ENCODE assay signal across 8 mouse cellular contexts in the genomic region with DNA sequence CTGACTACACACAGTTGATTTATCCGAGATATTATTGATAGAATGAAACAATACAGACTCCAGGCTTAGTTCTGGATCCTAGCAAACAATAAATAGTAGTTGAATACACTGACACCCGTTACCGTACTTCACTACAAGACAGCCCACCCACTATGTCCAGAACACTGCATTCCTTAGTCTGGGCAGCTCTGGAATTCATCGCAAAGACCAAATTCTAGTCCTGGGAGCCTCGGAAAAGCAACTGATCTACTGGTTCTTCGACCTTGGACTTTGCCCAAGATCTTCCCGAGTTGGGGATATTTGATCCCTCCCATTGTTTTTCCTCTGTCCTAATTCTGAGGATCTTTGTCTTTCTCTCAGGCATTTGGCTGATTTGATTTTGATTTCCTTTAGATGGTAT. TPM values are rescaled to one million over a fixed set of nuclear protein-coding genes. Genes with fewer than 3 reads are reported as not detected.
DNase-seq lines count a peak whose midpoint lies in the region; ATAC-seq and TF ChIP-seq lines count a peak whose summit lies in the region.

No protein-coding gene starts in this region.

- no peak overlapping the region for H3K9ac ChIP-seq in lung, postnatal 0 days (replicated peaks; ENCODE audit: low read depth)
- peak overlapping the region; percentile 86; the same call in 1 of the 2 replicates for H3K9ac ChIP-seq in forebrain, embryonic 12.5 days
- peak overlapping the region; percentile 94; the same call in 1 of the 2 replicates for H3K9ac ChIP-seq in limb, embryonic 13.5 days
- no peak overlapping the region; the same call in 1 of the 2 replicates for H3K9ac ChIP-seq in stomach, embryonic 16.5 days (ENCODE audit: low read length)

- TF ChIP-seq POLR2A in lung, adult 2 months (IDR thresholded peaks at IDR 0.05; ENCODE audit: borderline replicate concordance, extremely low read depth, low read depth, low read length) = no peak

- H3K9me3 ChIP-seq in lung, postnatal 0 days (ENCODE audit: low read length) = no peaks in the 10 kb centered on the region
- no peaks in the 10 kb centered on the region for H3K9me3 ChIP-seq in forebrain, embryonic 12.5 days
- no peaks in the 10 kb centered on the region for H3K9me3 ChIP-seq in limb, embryonic 13.5 days
- H3K9me3 ChIP-seq in stomach, embryonic 16.5 days (replicated peaks; ENCODE audit: control insufficient read depth, low read length) = no peaks in the 10 kb centered on the region

- 11% methylated on average over 7 of the region's 7 CpGs for WGBS in lung, postnatal 0 days
- WGBS in lung, adult 2 months = 15% methylated on average over 7 of the region's 7 CpGs
- WGBS in forebrain, embryonic 12.5 days = 35% methylated on average over 7 of the region's 7 CpGs
- WGBS in limb, embryonic 13.5 days = 23% methylated on average over 7 of the region's 7 CpGs
- WGBS in stomach, embryonic 16.5 days = 15% methylated on average over 7 of the region's 7 CpGs

- peak overlapping the region; percentile 71 for H3K4me2 ChIP-seq in lung, postnatal 0 days (replicated peaks; ENCODE audit: low read depth, low read length)
- H3K4me2 ChIP-seq in forebrain, embryonic 12.5 days = peak overlapping the region; percentile 70
- peak overlapping the region; percentile 65 for H3K4me2 ChIP-seq in limb, embryonic 13.5 days (replicated peaks)
- H3K4me2 ChIP-seq in stomach, embryonic 16.5 days (ENCODE audit: low read depth, low read length) = peak overlapping the region; percentile 63

- TF ChIP-seq EP300 in lung, postnatal 0 days (IDR thresholded peaks at IDR 0.05) = no peak

- no peak for ATAC-seq in lung, postnatal 0 days
- ATAC-seq in forebrain, embryonic 12.5 days (ENCODE audit: low FRiP score) = 0 out of 2 replicates have a peak, but pooled peaks have one; percentile 1
- no peak for ATAC-seq in limb, embryonic 13.5 days (ENCODE audit: low FRiP score, low read depth)
- ATAC-seq in stomach, embryonic 16.5 days (ENCODE audit: insufficient read depth, low FRiP score) = no peak

- TF ChIP-seq CTCF in lung, postnatal 0 days (IDR thresholded peaks at IDR 0.05) = no peak
- no peak for TF ChIP-seq CTCF in lung, adult 2 months (IDR thresholded peaks at IDR 0.05; ENCODE audit: insufficient read depth, low read length)

- H3K4me3 ChIP-seq in lung, postnatal 0 days (ENCODE audit: low read depth, low read length) = peak overlapping the region; percentile 82
- H3K4me3 ChIP-seq in lung, adult 2 months (replicated peaks; ENCODE audit: extremely low read depth, low read depth, low read length) = no peak overlapping the region
- H3K4me3 ChIP-seq in forebrain, embryonic 12.5 days (replicated peaks) = peak overlapping the region; percentile 78
- H3K4me3 ChIP-seq in limb, embryonic 13.5 days = peak overlapping the region; percentile 76; the same call in 1 of the 2 replicates
- H3K4me3 ChIP-seq in stomach, embryonic 16.5 days (replicated peaks; ENCODE audit: low read length) = peak overlapping the region; percentile 83

- H3K36me3 ChIP-seq in lung, postnatal 0 days (ENCODE audit: insufficient read depth, low read length) = no peaks in the 10 kb centered on the region
- no peaks in the 10 kb centered on the region for H3K36me3 ChIP-seq in forebrain, embryonic 12.5 days (replicated peaks)
- H3K36me3 ChIP-seq in limb, embryonic 13.5 days = no peaks in the 10 kb centered on the region
- H3K36me3 ChIP-seq in stomach, embryonic 16.5 days (ENCODE audit: control insufficient read depth, insufficient read depth, low read length) = no peaks in the 10 kb centered on the region

- H3K4me1 ChIP-seq in lung, postnatal 0 days (ENCODE audit: insufficient read depth, low read depth, low read length) = peaks cover 14% of the 10 kb centered on the region; the same call in 1 of the 2 replicates
- peaks cover 28% of the 10 kb centered on the region for H3K4me1 ChIP-seq in lung, adult 2 months (ENCODE audit: control insufficient read depth, insufficient read depth, low read length)
- peaks cover 24% of the 10 kb centered on the region for H3K4me1 ChIP-seq in forebrain, embryonic 12.5 days
- peaks cover 33% of the 10 kb centered on the region for H3K4me1 ChIP-seq in limb, embryonic 13.5 days
- H3K4me1 ChIP-seq in stomach, embryonic 16.5 days (ENCODE audit: control insufficient read depth, insufficient read depth, low read length) = peaks cover 28% of the 10 kb centered on the region

- H3K27me3 ChIP-seq in lung, postnatal 0 days (replicated peaks; ENCODE audit: insufficient read depth, low read length) = no peaks in the 10 kb centered on the region
- H3K27me3 ChIP-seq in forebrain, embryonic 12.5 days = no peaks in the 10 kb centered on the region
- H3K27me3 ChIP-seq in limb, embryonic 13.5 days = no peaks in the 10 kb centered on the region
- no peaks in the 10 kb centered on the region for H3K27me3 ChIP-seq in stomach, embryonic 16.5 days (ENCODE audit: control insufficient read depth, insufficient read depth, low read length)

- peak; percentile 40 for DNase-seq in lung, postnatal 0 days (ENCODE audit: low spot score)
- no peak for DNase-seq in lung, adult 2 months
- DNase-seq in natural killer cell, adult 2 months (ENCODE audit: low spot score in 2 of 2) = no peak
- DNase-seq in MN1 (ENCODE audit: low spot score) = no peak
- no peak for DNase-seq in thymus, postnatal 10 days (ENCODE audit: low spot score in 2 of 2)

- peak overlapping the region; percentile 98; the same call in 1 of the 2 replicates for H3K27ac ChIP-seq in lung, postnatal 0 days (ENCODE audit: low read length)
- H3K27ac ChIP-seq in forebrain, embryonic 12.5 days = peak overlapping the region; percentile 98; the same call in 1 of the 2 replicates
- peak overlapping the region; percentile 22; the same call in 1 of the 2 replicates for H3K27ac ChIP-seq in limb, embryonic 13.5 days
- H3K27ac ChIP-seq in stomach, embryonic 16.5 days (ENCODE audit: low read length) = peak overlapping the region; percentile 97

RNA-seq across cellular contexts. Expression of a gene that starts 51.7 kb away (rescaled TPM):
- 0.04 and 0.08 TPM in 2 replicates for polyA plus RNA-seq in lung, postnatal 0 days (2015; fragmentation: Nextera tagmentation; extraction: Ambion mirVana)
- 0.04 TPM in 1 of 2 replicates, not detected in the other for polyA plus RNA-seq in lung, adult 2 months (2012; rRNA removed)
- polyA plus RNA-seq in forebrain, embryonic 12.5 days (2016; fragmentation: Nextera tagmentation; extraction: Ambion mirVana) = 204 and 215 TPM in 2 replicates
- 0.98 and 2.2 TPM in 2 replicates for polyA plus RNA-seq in limb, embryonic 13.5 days (2015; fragmentation: Nextera tagmentation; extraction: Ambion mirVana)
- polyA plus RNA-seq in stomach, embryonic 16.5 days (2015; fragmentation: Nextera tagmentation; extraction: Ambion mirVana) = 5.7 and 6.5 TPM in 2 replicates

RNA-seq across cellular contexts. Expression of a gene that starts 52.1 kb away (rescaled TPM):
- polyA plus RNA-seq in lung, postnatal 0 days (2015; fragmentation: Nextera tagmentation; extraction: Ambion mirVana) = 45.3 and 45.5 TPM in 2 replicates
- polyA plus RNA-seq in lung, adult 2 months (2012; rRNA removed) = 11.1 and 17.5 TPM in 2 replicates
- polyA plus RNA-seq in forebrain, embryonic 12.5 days (2016; fragmentation: Nextera tagmentation; extraction: Ambion mirVana) = 74.0 and 76.0 TPM in 2 replicates
- polyA plus RNA-seq in limb, embryonic 13.5 days (2015; fragmentation: Nextera tagmentation; extraction: Ambion mirVana) = 86.8 and 95.2 TPM in 2 replicates
- 86.4 and 91.2 TPM in 2 replicates for polyA plus RNA-seq in stomach, embryonic 16.5 days (2015; fragmentation: Nextera tagmentation; extraction: Ambion mirVana)

Comparison
In these comparisons a context has a peak if more than half of its experiments do, and no peak if none do; other contexts are left out.
1. H3K27ac ChIP-seq: peak in every context shown above with its lines; median percentile 98 in lung, postnatal 0 days; 98 in forebrain, embryonic 12.5 days; 97 in stomach, embryonic 16.5 days; 22 in limb, embryonic 13.5 days.
2. H3K9ac ChIP-seq: peak in forebrain, embryonic 12.5 days (single experiment) and limb, embryonic 13.5 days (single experiment); none in lung, postnatal 0 days (single experiment) and stomach, embryonic 16.5 days (single experiment).
3. RNA of a gene that starts 51.7 kb away (polyA plus RNA-seq): 204 to 215 TPM in forebrain, embryonic 12.5 days; 5.7 to 6.5 TPM in stomach, embryonic 16.5 days, 0.98 to 2.2 TPM in limb, embryonic 13.5 days, 0.04 to 0.08 TPM in lung, postnatal 0 days and 0.04 TPM in lung, adult 2 months; every median in the first group is over 10 times any median in the second.
4. Peak in every context shown above with its lines, with median percentiles within 50 percentile points of each other: H3K4me2 ChIP-seq.